Mouse (Mus musculus) layer of hippocampus, postnatal 25 days (tissue): ENCODE data around the gene Ndufb4. TPM values are rescaled to one million over a fixed set of nuclear protein-coding genes. Genes with fewer than 3 reads are reported as not detected.

Source experiments
- total RNA-seq, 2 experiments: library from RNA; stranded (reverse); gene quantifications; 2 replicates each; pipeline ENCODE4 v1.2.3; 2021

Ndufb4 gene
- total RNA-seq, 2 experiments from 2014 or later, result 77.3 to 82.8 TPM

Other genes starting within 250 kb of the Ndufb4 start
- 10 to 100 TPM; 17.2 to 18.8 TPM for gene Gtf2e1, start 114.7 kb downstream of the Ndufb4 start, total RNA-seq
- 1 to 10 TPM; 8.1 to 8.7 TPM for gene Rabl3, start 114.6 kb downstream of the Ndufb4 start, total RNA-seq
- gene Hgd, start 74.3 kb downstream of the Ndufb4 start, total RNA-seq, result not detected
- gene Fstl1, start 122.4 kb upstream of the Ndufb4 start, total RNA-seq, result 10 to 100 TPM; 32.0 to 36.1 TPM
- gene Gm36028, start 206.7 kb upstream of the Ndufb4 start, total RNA-seq, result not detected
- 100 to 1,000 TPM; 102 to 104 TPM for gene Lrrc58, start 213.9 kb upstream of the Ndufb4 start, total RNA-seq